Mouse (Mus musculus): ENCODE data around the gene Olfr775.

Olfr775 gene

DNA sequence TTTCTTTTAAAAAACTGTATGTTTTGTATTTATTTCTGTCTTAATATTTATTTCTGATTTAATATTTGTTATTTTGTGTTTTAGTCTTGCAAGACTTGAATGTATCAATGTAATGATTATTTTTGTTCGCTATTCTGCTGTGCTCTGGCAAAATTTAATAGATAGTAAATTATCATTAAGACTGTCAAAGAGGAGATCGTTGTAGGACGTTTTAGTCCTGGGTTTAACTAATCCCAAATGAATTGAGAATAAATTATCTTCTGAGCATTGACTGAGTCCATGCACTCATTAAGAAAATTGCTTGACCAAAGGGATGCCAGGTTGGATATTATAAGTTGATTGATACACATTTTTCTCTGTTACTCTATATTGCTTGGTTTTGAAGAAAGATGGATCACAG lies at the start of gene Olfr775:
Gene Olfr775 (plus strand): TSS at position 301 of the 400 bp plus-strand sequence.
- DNase-seq (ENCODE audit: low spot score), result no peak

- DNase-seq (ENCODE audit: low spot score), result no peak
Measured at GRCm38 (mm10) chr10:129230737-129231136, 17.5 kb upstream of the Olfr775 start.

DNA sequence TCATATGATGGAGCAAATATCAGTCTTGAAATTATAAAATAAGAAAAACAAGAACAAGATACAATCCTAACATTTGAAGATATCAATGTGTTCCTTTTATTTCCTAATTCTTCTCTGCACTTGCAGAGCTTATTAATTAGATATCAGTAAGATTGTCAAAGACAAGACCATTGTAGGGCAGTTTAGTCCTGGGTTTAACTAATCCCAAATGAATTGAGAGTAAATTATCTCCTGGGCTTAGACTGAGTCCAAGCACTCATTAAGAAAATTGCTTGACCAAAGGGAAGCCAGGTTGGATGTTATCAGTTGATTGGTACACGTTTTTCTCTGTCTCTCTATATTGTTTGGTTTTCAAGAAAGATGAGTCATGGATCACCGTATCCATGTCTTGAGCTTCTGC lies 12.3 kb upstream of the Olfr775 start, which contains the start of gene Olfr774:
Gene Olfr774 (plus strand): TSS at position 301 of the 400 bp plus-strand sequence.
- DNase-seq (ENCODE audit: low spot score), result no peak

DNA sequence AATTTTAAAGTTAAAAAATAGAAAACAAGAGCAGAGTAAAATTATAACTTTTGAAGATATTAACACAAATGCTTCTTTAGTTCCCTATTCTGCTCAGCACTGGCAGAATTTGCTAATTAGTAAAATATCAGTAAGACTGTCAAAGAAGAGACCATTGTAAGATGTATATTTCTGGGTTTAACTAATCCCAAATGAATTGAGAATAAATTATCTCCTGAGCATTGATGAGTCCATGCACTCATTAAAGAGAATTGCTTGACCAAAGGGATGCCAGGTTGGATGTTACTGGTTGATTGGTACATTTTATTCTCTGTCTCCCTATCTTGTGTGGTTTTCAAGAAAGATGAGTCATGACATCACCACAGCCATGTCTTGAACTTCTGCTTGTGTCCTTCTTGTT lies 10.6 kb downstream of the Olfr775 start, which contains the start of gene Olfr776:
Gene Olfr776 (plus strand): TSS at position 301 of the 400 bp plus-strand sequence.
- DNase-seq (ENCODE audit: low spot score), result no peak

- DNase-seq (ENCODE audit: low spot score), result no peak
Measured at GRCm38 (mm10) chr10:129271081-129271535, 22.9 kb downstream of the Olfr775 start, which contains the start of gene Olfr777. Gene Olfr777, minus strand, starts transcription at chr10:129271485.
